Comparison of ENCODE assay signal across 10 mouse cellular contexts in the genomic region with DNA sequence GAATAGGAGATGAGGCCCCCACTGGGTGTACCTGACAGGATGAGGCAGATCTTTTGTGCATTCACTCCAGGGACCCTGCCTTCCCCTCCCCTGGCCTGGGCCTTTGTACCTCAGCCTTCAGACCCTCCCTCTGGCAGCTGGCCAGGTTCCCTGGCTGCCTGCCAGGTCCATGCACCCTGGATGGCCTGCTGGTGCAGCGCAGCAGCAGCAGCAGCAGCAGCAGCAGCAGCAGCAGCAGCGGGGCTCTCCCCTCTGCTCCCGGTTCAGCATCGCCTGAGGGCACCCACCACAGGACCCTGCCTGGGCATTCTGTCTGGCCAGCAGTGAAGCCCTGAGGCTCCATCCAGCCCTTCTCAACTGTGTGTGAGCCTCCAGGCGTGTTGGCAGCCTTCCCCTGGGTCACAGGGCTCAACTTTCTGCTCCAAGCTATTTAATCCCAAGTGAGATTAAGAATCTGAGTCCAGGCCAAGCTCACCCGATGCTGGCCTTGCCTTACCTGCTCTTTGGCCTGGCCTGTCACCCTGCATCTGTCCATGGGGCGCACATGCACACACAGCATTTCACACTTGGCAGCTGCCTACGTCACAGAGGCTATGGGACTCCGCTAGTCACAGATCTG. TPM values are rescaled to one million over a fixed set of nuclear protein-coding genes. Genes with fewer than 3 reads are reported as not detected.
DNase-seq lines count a peak whose midpoint lies in the region; ATAC-seq and TF ChIP-seq lines count a peak whose summit lies in the region.
"Had no signal": no experiment of that assay in that cellular context is flagged by ENCODE, and none has a peak within 500 bp of the region (broad histone marks: within the 10 kb centered on the region; RNA-seq: fewer than 3 reads in every experiment).

No protein-coding gene starts in this region.

- H3K4me2 ChIP-seq in embryonic facial prominence, embryonic 14.5 days (ENCODE audit: low read depth, low read length), result no peak overlapping the region
- no peak overlapping the region for H3K4me2 ChIP-seq in hindbrain, embryonic 14.5 days (replicated peaks)
- no peak overlapping the region for H3K4me2 ChIP-seq in limb, embryonic 14.5 days (replicated peaks; ENCODE audit: low read depth, low read length, severe bottlenecking)

- peak; percentile 38 to 65 for DNase-seq in layer of hippocampus, postnatal 10 days (ENCODE audit: low spot score in 2 of 2)
- DNase-seq in layer of hippocampus, adult 9-10 months (ENCODE audit: low spot score), result no peak
- peak; percentile 80 for DNase-seq in embryonic facial prominence, embryonic 14.5 days (ENCODE audit: low spot score)
- peak; percentile 80 for DNase-seq in hindbrain, embryonic 14.5 days (ENCODE audit: low spot score)
- DNase-seq in limb, embryonic 14.5 days (ENCODE audit: low spot score), result no peak
- peak; percentile 33 for DNase-seq in yolk sac, embryonic 10.5 days (ENCODE audit: low spot score)
- no peak for DNase-seq in left cerebral cortex, adult 18-20 months (ENCODE audit: low spot score in 2 of 2)

- no peak overlapping the region for H3K4me3 ChIP-seq in embryonic facial prominence, embryonic 14.5 days (ENCODE audit: low read depth, low read length)
- no peak overlapping the region for H3K4me3 ChIP-seq in hindbrain, embryonic 14.5 days (replicated peaks; ENCODE audit: low read length)
- no peak overlapping the region for H3K4me3 ChIP-seq in limb, embryonic 14.5 days (replicated peaks; ENCODE audit: low read length)

- WGBS in embryonic facial prominence, embryonic 14.5 days, result 26% methylated on average over 9 of the region's 9 CpGs
- 25% methylated on average over 9 of the region's 9 CpGs for WGBS in hindbrain, embryonic 14.5 days
- WGBS in limb, embryonic 14.5 days, result 32% methylated on average over 9 of the region's 9 CpGs

- no peaks in the 10 kb centered on the region for H3K4me1 ChIP-seq in embryonic facial prominence, embryonic 14.5 days (ENCODE audit: control insufficient read depth, insufficient read depth, low read length)
- H3K4me1 ChIP-seq in hindbrain, embryonic 14.5 days (replicated peaks; ENCODE audit: control insufficient read depth, insufficient read depth, low read length), result peaks cover 23% of the 10 kb centered on the region; the same call in 1 of the 2 replicates
- H3K4me1 ChIP-seq in limb, embryonic 14.5 days (ENCODE audit: control insufficient read depth, insufficient read depth, low read length), result peaks cover 21% of the 10 kb centered on the region; the same call in 1 of the 2 replicates

- no peaks in the 10 kb centered on the region for H3K9me3 ChIP-seq in embryonic facial prominence, embryonic 14.5 days (ENCODE audit: control insufficient read depth, low read length)
- no peaks in the 10 kb centered on the region for H3K9me3 ChIP-seq in hindbrain, embryonic 14.5 days (ENCODE audit: control insufficient read depth, low read length)
- H3K9me3 ChIP-seq in limb, embryonic 14.5 days (ENCODE audit: control insufficient read depth, low read length), result no peaks in the 10 kb centered on the region

- peaks cover 37% of the 10 kb centered on the region for H3K27me3 ChIP-seq in embryonic facial prominence, embryonic 14.5 days (replicated peaks; ENCODE audit: control insufficient read depth, insufficient read depth, low read length)
- H3K27me3 ChIP-seq in hindbrain, embryonic 14.5 days (ENCODE audit: control insufficient read depth, insufficient read depth, low read length), result peaks cover 18% of the 10 kb centered on the region
- H3K27me3 ChIP-seq in limb, embryonic 14.5 days (ENCODE audit: control insufficient read depth, insufficient read depth, low read length), result peaks cover 25% of the 10 kb centered on the region

- no peak overlapping the region for H3K9ac ChIP-seq in embryonic facial prominence, embryonic 14.5 days (ENCODE audit: low read depth, low read length)
- 0 out of 2 replicates have a peak overlapping the region, but pooled peaks have one; percentile 1 for H3K9ac ChIP-seq in hindbrain, embryonic 14.5 days
- 0 out of 2 replicates have a peak overlapping the region, but pooled peaks have one; percentile 28 for H3K9ac ChIP-seq in limb, embryonic 14.5 days (ENCODE audit: low read depth, low read length, severe bottlenecking)

- TF ChIP-seq POLR2A in limb, embryonic 14.5 days (IDR thresholded peaks at IDR 0.05; ENCODE audit: borderline replicate concordance, extremely low read depth, insufficient read depth, insufficient read length), result no peak

- H3K27ac ChIP-seq in embryonic facial prominence, embryonic 14.5 days (replicated peaks; ENCODE audit: low read depth, low read length), result no peak overlapping the region
- no peak overlapping the region for H3K27ac ChIP-seq in hindbrain, embryonic 14.5 days
- no peak overlapping the region for H3K27ac ChIP-seq in limb, embryonic 14.5 days (replicated peaks; ENCODE audit: low read depth, low read length)

- ATAC-seq in embryonic facial prominence, embryonic 14.5 days (ENCODE audit: low read depth), result peak; percentile 81
- ATAC-seq in hindbrain, embryonic 14.5 days (ENCODE audit: low FRiP score), result no peak; the same call in 1 of the 2 replicates
- ATAC-seq in limb, embryonic 14.5 days (ENCODE audit: low FRiP score, low read depth), result peak; percentile 34; the same call in 1 of the 2 replicates
- ATAC-seq in megakaryocyte-erythroid progenitor cell, adult 5-6 weeks (replicated peaks; ENCODE audit: low FRiP score, low TSS enrichment, poor library complexity, severe bottlenecking), result no peak

- H3K36me3 ChIP-seq in embryonic facial prominence, embryonic 14.5 days (ENCODE audit: control insufficient read depth, insufficient read depth, low read length), result no peaks in the 10 kb centered on the region
- H3K36me3 ChIP-seq in hindbrain, embryonic 14.5 days (replicated peaks; ENCODE audit: control insufficient read depth, insufficient read depth), result no peaks in the 10 kb centered on the region
- no peaks in the 10 kb centered on the region for H3K36me3 ChIP-seq in limb, embryonic 14.5 days (ENCODE audit: control insufficient read depth, insufficient read depth, low read length)
- H3K36me3 ChIP-seq: G1E had no signal

RNA-seq across cellular contexts. Expression of a gene that starts 50.5 kb away (rescaled TPM):
- 10 to 100 TPM; 13.5 to 15.8 TPM for total RNA-seq in layer of hippocampus, postnatal 10 days (2021)
- polyA plus RNA-seq in embryonic facial prominence, embryonic 14.5 days (2014; fragmentation: Nextera tagmentation; extraction: Ambion mirVana), result 0.33 and 0.93 TPM in 2 replicates
- 12.4 and 15.4 TPM in 2 replicates for polyA plus RNA-seq in hindbrain, embryonic 14.5 days (2014; fragmentation: Nextera tagmentation; extraction: Ambion mirVana)
- polyA plus RNA-seq in limb, embryonic 14.5 days (2012; rRNA removed), result 0.30 and 0.42 TPM in 2 replicates
- 0.29 and 0.40 TPM in 2 replicates for polyA plus RNA-seq in limb, embryonic 14.5 days (2014; fragmentation: Nextera tagmentation; extraction: Ambion mirVana)
- total RNA-seq in megakaryocyte-erythroid progenitor cell, adult 5-6 weeks (2014; fragmentation: Nextera tagmentation), result not detected in 2 replicates
- not detected in 2 replicates for total RNA-seq in megakaryocyte-erythroid progenitor cell, adult 5-6 weeks (2017)
- total RNA-seq in left cerebral cortex, adult 18-20 months (2021), result 10 to 100 TPM; 55.1 to 61.1 TPM
- total RNA-seq: liver, adult 2 months had no signal
- polyA plus RNA-seq: G1E; liver, adult 2 months had no signal

Comparison
In these comparisons a context has a peak if more than half of its experiments do, and no peak if none do; other contexts are left out.
1. DNase-seq: peak in layer of hippocampus, postnatal 10 days (2 of 2), embryonic facial prominence, embryonic 14.5 days (single experiment), hindbrain, embryonic 14.5 days (single experiment) and yolk sac, embryonic 10.5 days (single experiment); none in layer of hippocampus, adult 9-10 months (single experiment), limb, embryonic 14.5 days (single experiment) and left cerebral cortex, adult 18-20 months (0 of 2).
2. ATAC-seq: peak in embryonic facial prominence, embryonic 14.5 days (single experiment) and limb, embryonic 14.5 days (single experiment); none in hindbrain, embryonic 14.5 days (single experiment) and megakaryocyte-erythroid progenitor cell, adult 5-6 weeks (single experiment).
3. RNA of a gene that starts 50.5 kb away (total RNA-seq): 55.1 to 61.1 TPM in left cerebral cortex, adult 18-20 months and 13.5 to 15.8 TPM in layer of hippocampus, postnatal 10 days; not detected in megakaryocyte-erythroid progenitor cell, adult 5-6 weeks; every median in the first group is over 10 times any median in the second.